Mouse (Mus musculus) embryo, embryonic 10 days (tissue): ENCODE measurements around the gene Lamtor4.

Experiments
- DNase-seq: peaks from one replicate; pipeline ENCODE4 v3.0.0-alpha.2; 2015; ENCODE audit warnings: low spot score

The Lamtor4 gene

GRCm38 (mm10) chr5:138299613-138300012 is 44.3 kb downstream of the Lamtor4 start:
- DNase-seq = no peak
